Mouse (Mus musculus) stomach, postnatal 0 days (tissue): ENCODE data around the gene Fam221b.

Experiments used
- CTCF ChIP-seq: IDR thresholded peaks from 2 replicates; pipeline ENCODE4 v1.5.1; 2016; ENCODE audit warnings: antibody characterized with exemption, low read depth, mild to moderate bottlenecking, moderate library complexity
- EP300 ChIP-seq: optimal IDR thresholded peaks from 2 replicates; pipeline ENCODE3; 2016; ENCODE audit warnings: antibody characterized with exemption

- TF ChIP-seq CTCF (no peak), EP300 (no peak)
Observed at GRCm38 (mm10) chr4:43640491-43640890, 28.5 kb downstream of the Fam221b start.
